Mouse (Mus musculus): ENCODE data around the gene Slc25a29. TPM values are rescaled to one million over a fixed set of nuclear protein-coding genes. Genes with fewer than 3 reads are reported as not detected.

Slc25a29 gene
- polyA plus RNA-seq, 1 experiment from 2014 or later, result 3.8 TPM

GRCm38 (mm10) chr12:108869575-108869974 is 33.9 kb upstream of the Slc25a29 start:
- WGBS, result 85% methylated on average over 2 of the region's 2 CpGs
- ATAC-seq (ENCODE audit: low FRiP score, low TSS enrichment) (no peak), DNase-seq (ENCODE audit: low spot score) (no peak)
- Histone ChIP-seq H3K27me3 (ENCODE audit: control insufficient read depth, insufficient read depth, low read length) (no peaks in the 10 kb centered on the region), H3K4me1 (replicated peaks; ENCODE audit: control insufficient read depth, insufficient read depth) (no peaks in the 10 kb centered on the region), H3K4me2 (replicated peaks; ENCODE audit: low read depth) (no peak overlapping the region), H3K9ac (ENCODE audit: low read length) (no peak overlapping the region), H3K27ac (replicated peaks) (no peak overlapping the region), H3K9me3 (ENCODE audit: control insufficient read depth, low read length) (no peaks in the 10 kb centered on the region), H3K4me3 (ENCODE audit: low read depth, low read length) (no peak overlapping the region), H3K36me3 (ENCODE audit: control insufficient read depth, insufficient read depth, low read length) (peaks cover 14% of the 10 kb centered on the region; the same call in 1 of the 2 replicates)
- TF ChIP-seq CTCF (IDR thresholded peaks at IDR 0.05; ENCODE audit: low read depth), result peak; percentile 56
- TF ChIP-seq EP300 (optimal IDR thresholded peaks at IDR 0.05), result no peak

- peak overlapping the region; percentile 53 for H3K27ac ChIP-seq (replicated peaks)
- DNase-seq (ENCODE audit: low spot score), result no peak
- H3K4me3 ChIP-seq (ENCODE audit: low read depth, low read length), result no peak overlapping the region
- no peak overlapping the region for H3K4me2 ChIP-seq (replicated peaks; ENCODE audit: low read depth)
- no peaks in the 10 kb centered on the region for H3K27me3 ChIP-seq (ENCODE audit: control insufficient read depth, insufficient read depth, low read length)
- WGBS, result 49% methylated on average over 6 of the region's 6 CpGs
- ATAC-seq (ENCODE audit: low FRiP score, low TSS enrichment), result peak; percentile 57
- TF ChIP-seq EP300 (optimal IDR thresholded peaks at IDR 0.05) (no peak), CTCF (IDR thresholded peaks at IDR 0.05; ENCODE audit: low read depth) (no peak)
- peaks cover 30% of the 10 kb centered on the region for H3K36me3 ChIP-seq (ENCODE audit: control insufficient read depth, insufficient read depth, low read length)
- H3K4me1 ChIP-seq (replicated peaks; ENCODE audit: control insufficient read depth, insufficient read depth), result no peaks in the 10 kb centered on the region
- H3K9me3 ChIP-seq (ENCODE audit: control insufficient read depth, low read length), result no peaks in the 10 kb centered on the region
- H3K9ac ChIP-seq (ENCODE audit: low read length), result no peak overlapping the region
These were observed 29.4 kb upstream of the Slc25a29 start for GRCm38 (mm10) chr12:108865007-108865494.

GRCm38 (mm10) chr12:108858486-108858885 is 22.8 kb upstream of the Slc25a29 start:
- TF ChIP-seq CTCF (IDR thresholded peaks at IDR 0.05; ENCODE audit: low read depth), result no peak
- TF ChIP-seq EP300 (optimal IDR thresholded peaks at IDR 0.05), result no peak
- no peak for ATAC-seq (ENCODE audit: low FRiP score, low TSS enrichment)
- DNase-seq (ENCODE audit: low spot score), result no peak
- no peaks in the 10 kb centered on the region for H3K4me1 ChIP-seq (replicated peaks; ENCODE audit: control insufficient read depth, insufficient read depth)
- WGBS, result 67% methylated on average over 5 of the region's 5 CpGs
- no peak overlapping the region for H3K9ac ChIP-seq (ENCODE audit: low read length)
- peaks cover 16% of the 10 kb centered on the region for H3K36me3 ChIP-seq (ENCODE audit: control insufficient read depth, insufficient read depth, low read length)
- H3K4me2 ChIP-seq (replicated peaks; ENCODE audit: low read depth), result no peak overlapping the region
- no peak overlapping the region for H3K4me3 ChIP-seq (ENCODE audit: low read depth, low read length)
- peak overlapping the region; percentile 53 for H3K27ac ChIP-seq (replicated peaks)
- H3K9me3 ChIP-seq (ENCODE audit: control insufficient read depth, low read length), result no peaks in the 10 kb centered on the region
- no peaks in the 10 kb centered on the region for H3K27me3 ChIP-seq (ENCODE audit: control insufficient read depth, insufficient read depth, low read length)

GRCm38 (mm10) chr12:108857589-108858184 is 22.0 kb upstream of the Slc25a29 start:
- ATAC-seq (ENCODE audit: low FRiP score, low TSS enrichment) (peak; percentile 14; the same call in 1 of the 2 replicates), DNase-seq (ENCODE audit: low spot score) (no peak)
- Histone ChIP-seq H3K4me2 (replicated peaks; ENCODE audit: low read depth) (no peak overlapping the region), H3K27me3 (ENCODE audit: control insufficient read depth, insufficient read depth, low read length) (no peaks in the 10 kb centered on the region), H3K27ac (replicated peaks) (peak overlapping the region; percentile 53), H3K9ac (ENCODE audit: low read length) (no peak overlapping the region), H3K36me3 (ENCODE audit: control insufficient read depth, insufficient read depth, low read length) (peaks cover 8% of the 10 kb centered on the region), H3K9me3 (ENCODE audit: control insufficient read depth, low read length) (no peaks in the 10 kb centered on the region), H3K4me1 (replicated peaks; ENCODE audit: control insufficient read depth, insufficient read depth) (no peaks in the 10 kb centered on the region), H3K4me3 (ENCODE audit: low read depth, low read length) (no peak overlapping the region)
- TF ChIP-seq EP300 (optimal IDR thresholded peaks at IDR 0.05), result no peak
- TF ChIP-seq CTCF (IDR thresholded peaks at IDR 0.05; ENCODE audit: low read depth), result no peak
- 57% methylated on average over 7 of the region's 7 CpGs for WGBS

GRCm38 (mm10) chr12:108857109-108857508 is 21.4 kb upstream of the Slc25a29 start:
- H3K4me1 ChIP-seq (replicated peaks; ENCODE audit: control insufficient read depth, insufficient read depth), result no peaks in the 10 kb centered on the region
- no peaks in the 10 kb centered on the region for H3K27me3 ChIP-seq (ENCODE audit: control insufficient read depth, insufficient read depth, low read length)
- H3K4me3 ChIP-seq (ENCODE audit: low read depth, low read length), result no peak overlapping the region
- no peak overlapping the region for H3K9ac ChIP-seq (ENCODE audit: low read length)
- DNase-seq (ENCODE audit: low spot score) (no peak), ATAC-seq (ENCODE audit: low FRiP score, low TSS enrichment) (no peak)
- TF ChIP-seq CTCF (IDR thresholded peaks at IDR 0.05; ENCODE audit: low read depth), result no peak
- no peak for TF ChIP-seq EP300 (optimal IDR thresholded peaks at IDR 0.05)
- 74% methylated on average over 7 of the region's 7 CpGs for WGBS
- no peak overlapping the region for H3K4me2 ChIP-seq (replicated peaks; ENCODE audit: low read depth)
- H3K27ac ChIP-seq (replicated peaks), result peak overlapping the region; percentile 24; the same call in 1 of the 2 replicates
- H3K9me3 ChIP-seq (ENCODE audit: control insufficient read depth, low read length), result no peaks in the 10 kb centered on the region
- peaks cover 3% of the 10 kb centered on the region; the same call in 1 of the 2 replicates for H3K36me3 ChIP-seq (ENCODE audit: control insufficient read depth, insufficient read depth, low read length)

- Histone ChIP-seq H3K27me3 (ENCODE audit: control insufficient read depth, insufficient read depth, low read length) (no peaks in the 10 kb centered on the region), H3K4me1 (replicated peaks; ENCODE audit: control insufficient read depth, insufficient read depth) (no peaks in the 10 kb centered on the region), H3K27ac (replicated peaks) (no peak overlapping the region), H3K9me3 (ENCODE audit: control insufficient read depth, low read length) (no peaks in the 10 kb centered on the region), H3K4me2 (replicated peaks; ENCODE audit: low read depth) (no peak overlapping the region), H3K9ac (ENCODE audit: low read length) (no peak overlapping the region), H3K4me3 (ENCODE audit: low read depth, low read length) (no peak overlapping the region), H3K36me3 (ENCODE audit: control insufficient read depth, insufficient read depth, low read length) (0 out of 2 replicates have a peak, but pooled peaks cover 2% of the 10 kb centered on the region)
- no peak for TF ChIP-seq CTCF (IDR thresholded peaks at IDR 0.05; ENCODE audit: low read depth)
- no peak for TF ChIP-seq EP300 (optimal IDR thresholded peaks at IDR 0.05)
- no peak for ATAC-seq (ENCODE audit: low FRiP score, low TSS enrichment)
- 74% methylated on average over 8 of the region's 8 CpGs for WGBS
- DNase-seq (ENCODE audit: low spot score), result no peak
These were observed 20.5 kb upstream of the Slc25a29 start for GRCm38 (mm10) chr12:108856186-108856585.

Data from stomach, postnatal 0 days (tissue).